Mouse (Mus musculus) lung, postnatal 0 days (tissue): Measurements from ENCODE around the gene Deup1.

ENCODE experiments used
- CTCF ChIP-seq: IDR thresholded peaks from 2 replicates; pipeline ENCODE4 v1.5.1; 2016; ENCODE audit warnings: antibody characterized with exemption, mild to moderate bottlenecking
- EP300 ChIP-seq: IDR thresholded peaks from 2 replicates; pipeline ENCODE4 v1.6.1; 2016; ENCODE audit warnings: antibody characterized with exemption, mild to moderate bottlenecking, control low read depth

GRCm38 (mm10) chr9:15585956-15586355, 41.8 kb downstream of the Deup1 start:
- no peak for TF ChIP-seq CTCF
- no peak for TF ChIP-seq EP300
